Mouse (Mus musculus): Measurements from ENCODE around the gene Gm20604. TPM values are rescaled to one million over a fixed set of nuclear protein-coding genes. Genes with fewer than 3 reads are reported as not detected.
A peak's percentile ranks its signal among the peaks of the same experiment; 100 is the strongest.

Gene Gm20604
- total and polyA plus RNA-seq, 2 experiments from 2014 or later: 29.7 to 54.5 TPM

GRCm38 (mm10) chr12:102706833-102707463 is 51.5 kb downstream of the Gm20604 start:
- DNase-seq (ENCODE audit: low spot score) (no peak), ATAC-seq (ENCODE audit: low FRiP score) (no peak)
- no peak overlapping the region for H3K27ac ChIP-seq (ENCODE audit: low read depth, low read length)
- peaks cover 11% of the 10 kb centered on the region; the same call in 1 of the 2 replicates for H3K4me1 ChIP-seq (ENCODE audit: insufficient read depth, low read length)
- no peak for TF ChIP-seq CTCF (IDR thresholded peaks at IDR 0.05)
- H3K9me3 ChIP-seq (ENCODE audit: low read length): no peaks in the 10 kb centered on the region
- 92% methylated on average over 10 of the region's 10 CpGs for WGBS
- no peaks in the 10 kb centered on the region for H3K36me3 ChIP-seq (ENCODE audit: insufficient read depth, low read length)
- no peak overlapping the region for H3K4me3 ChIP-seq (ENCODE audit: low read depth, low read length)
- H3K9ac ChIP-seq (replicated peaks; ENCODE audit: low read length, poor library complexity, severe bottlenecking): no peak overlapping the region
- H3K27me3 ChIP-seq (ENCODE audit: insufficient read depth, low read length): no peaks in the 10 kb centered on the region
- no peak overlapping the region for H3K4me2 ChIP-seq (ENCODE audit: low read depth, low read length, poor library complexity, severe bottlenecking)

- H3K9ac ChIP-seq (replicated peaks; ENCODE audit: low read length, poor library complexity, severe bottlenecking): no peak overlapping the region
- H3K4me3 ChIP-seq (ENCODE audit: low read depth, low read length): peak overlapping the region; percentile 74; the same call in 1 of the 2 replicates
- H3K4me2 ChIP-seq (ENCODE audit: low read depth, low read length, poor library complexity, severe bottlenecking): peak overlapping the region; percentile 86; the same call in 1 of the 2 replicates
- H3K4me1 ChIP-seq (ENCODE audit: insufficient read depth, low read length): peaks cover 12% of the 10 kb centered on the region; the same call in 1 of the 2 replicates
- H3K36me3 ChIP-seq (ENCODE audit: insufficient read depth, low read length): no peaks in the 10 kb centered on the region
- H3K9me3 ChIP-seq (ENCODE audit: low read length): no peaks in the 10 kb centered on the region
- no peak for ATAC-seq (ENCODE audit: low FRiP score)
- no peak overlapping the region for H3K27ac ChIP-seq (ENCODE audit: low read depth, low read length)
- H3K27me3 ChIP-seq (ENCODE audit: insufficient read depth, low read length): no peaks in the 10 kb centered on the region
- no peak for DNase-seq (ENCODE audit: low spot score)
- 76% methylated on average over 6 of the region's 6 CpGs for WGBS
- TF ChIP-seq CTCF (IDR thresholded peaks at IDR 0.05): no peak
These were observed 52.4 kb downstream of the Gm20604 start for GRCm38 (mm10) chr12:102705906-102706640.

DNA sequence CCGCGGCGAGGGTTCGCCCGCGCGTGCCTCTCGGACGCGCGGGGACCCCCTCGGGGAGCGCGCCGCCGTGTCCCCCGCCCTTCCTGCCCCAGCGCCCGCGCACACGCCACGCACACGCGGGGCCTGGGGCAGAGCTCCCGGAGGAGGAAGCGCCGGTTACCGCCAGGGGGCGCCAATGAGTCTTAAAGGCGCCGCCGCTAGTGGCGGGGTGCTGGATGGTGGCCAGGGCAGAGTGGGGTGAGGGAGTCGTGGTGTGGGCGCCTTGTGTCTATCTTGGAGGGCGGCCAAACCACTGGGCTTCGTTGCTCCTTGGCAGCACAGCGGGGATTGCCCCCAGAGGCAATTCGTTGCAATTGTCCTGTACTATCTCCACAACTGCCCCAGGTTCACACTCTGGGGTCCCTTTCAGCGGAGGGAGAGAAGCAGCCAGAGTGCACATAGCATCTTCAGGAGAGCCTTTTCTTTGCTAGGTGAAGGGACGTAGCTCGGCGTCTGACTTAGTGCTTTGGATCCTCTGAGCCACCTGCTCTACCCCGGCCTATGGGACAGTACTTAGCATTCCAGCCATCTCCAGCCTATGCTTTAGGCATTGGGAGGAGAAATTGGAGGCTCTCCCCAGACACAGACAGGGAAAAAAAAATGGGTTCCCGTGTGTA is 53.1 kb downstream of the Gm20604 start:
- Histone ChIP-seq H3K9ac (replicated peaks; ENCODE audit: low read length, poor library complexity, severe bottlenecking) (peak overlapping the region; percentile 83), H3K4me3 (ENCODE audit: low read depth, low read length) (peak overlapping the region; percentile 74), H3K27me3 (ENCODE audit: insufficient read depth, low read length) (no peaks in the 10 kb centered on the region), H3K4me1 (ENCODE audit: insufficient read depth, low read length) (peaks cover 12% of the 10 kb centered on the region; the same call in 1 of the 2 replicates), H3K9me3 (ENCODE audit: low read length) (no peaks in the 10 kb centered on the region), H3K27ac (ENCODE audit: low read depth, low read length) (peak overlapping the region; percentile 84), H3K4me2 (ENCODE audit: low read depth, low read length, poor library complexity, severe bottlenecking) (peak overlapping the region; percentile 86), H3K36me3 (ENCODE audit: insufficient read depth, low read length) (no peaks in the 10 kb centered on the region)
- TF ChIP-seq CTCF (IDR thresholded peaks at IDR 0.05): peak; percentile 93
- ATAC-seq (ENCODE audit: low FRiP score) (peak; percentile 86), DNase-seq (ENCODE audit: low spot score) (peak; percentile 92)
- WGBS: 2% methylated on average over 22 of the region's 45 CpGs

DNA sequence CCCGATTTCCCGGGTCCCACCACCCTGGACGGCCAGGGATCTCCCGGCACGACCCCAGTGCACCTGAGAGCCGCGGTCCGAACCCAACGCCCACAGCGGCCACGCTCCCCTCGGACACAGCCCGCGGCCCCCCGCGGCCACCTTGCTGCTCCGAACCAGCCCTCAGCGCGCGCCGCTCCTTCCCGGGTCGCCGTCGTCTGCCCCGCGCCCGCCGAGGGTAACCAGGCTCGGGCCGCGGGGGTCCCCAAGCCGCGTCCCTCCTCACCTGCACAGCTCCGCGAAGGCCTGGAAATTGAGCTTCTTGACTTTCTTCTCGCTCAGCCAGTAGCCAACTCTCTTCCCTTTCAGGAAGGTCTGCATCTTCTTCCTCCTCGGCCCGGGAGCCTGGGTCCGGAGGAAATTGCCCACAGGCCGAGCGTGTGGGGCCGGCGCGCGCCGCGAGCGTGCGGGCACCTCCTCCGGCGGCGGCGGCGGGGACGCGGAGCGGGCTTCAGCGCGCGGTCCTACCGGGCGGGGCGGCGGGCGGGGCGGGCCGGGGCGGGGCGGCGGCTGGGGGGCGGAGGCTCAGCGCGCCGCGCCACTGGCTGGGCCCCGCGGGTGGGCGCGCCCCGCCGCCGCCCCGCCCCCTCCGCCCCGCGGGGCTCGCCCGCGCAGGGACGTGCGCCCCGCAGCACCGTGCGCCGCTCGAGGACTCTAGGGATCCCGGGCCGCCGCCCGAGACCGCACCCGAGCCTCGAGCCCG is 53.8 kb downstream of the Gm20604 start, which contains the start of gene Itpk1:
TSS of gene Itpk1 (minus strand) at position 474 of the 742 bp plus-strand sequence.
- DNase-seq (ENCODE audit: low spot score): peak; percentile 63

DNA sequence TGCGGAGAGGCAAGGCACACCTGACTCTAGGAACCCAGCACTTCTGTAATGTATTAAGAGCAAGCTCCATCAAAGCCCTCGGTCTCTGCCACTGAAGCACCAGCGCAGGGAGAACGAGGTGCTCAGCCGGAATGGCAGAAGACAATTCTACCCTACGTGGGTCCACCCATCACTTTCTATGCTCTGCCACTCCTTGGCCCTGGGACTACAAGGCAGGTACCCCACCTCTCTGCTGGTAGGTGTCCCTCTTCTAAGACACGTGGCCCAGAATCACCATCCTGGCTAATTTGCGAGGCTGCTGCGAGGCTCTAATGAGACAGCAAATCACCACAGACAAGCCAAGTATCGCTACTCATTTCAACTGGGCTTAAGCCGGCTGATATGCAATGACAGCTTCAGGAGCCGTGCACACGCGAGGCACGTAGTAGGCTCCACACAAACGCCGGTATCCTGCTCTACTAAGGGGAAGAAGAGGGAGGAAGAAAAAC is 54.5 kb downstream of the Gm20604 start:
- DNase-seq (ENCODE audit: low spot score) (no peak), ATAC-seq (ENCODE audit: low FRiP score) (no peak)
- Histone ChIP-seq H3K36me3 (ENCODE audit: insufficient read depth, low read length) (no peaks in the 10 kb centered on the region), H3K4me3 (ENCODE audit: low read depth, low read length) (peak overlapping the region; percentile 74), H3K9me3 (ENCODE audit: low read length) (no peaks in the 10 kb centered on the region), H3K4me2 (ENCODE audit: low read depth, low read length, poor library complexity, severe bottlenecking) (peak overlapping the region; percentile 86), H3K4me1 (ENCODE audit: insufficient read depth, low read length) (peaks cover 17% of the 10 kb centered on the region; the same call in 1 of the 2 replicates), H3K27me3 (ENCODE audit: insufficient read depth, low read length) (no peaks in the 10 kb centered on the region), H3K9ac (replicated peaks; ENCODE audit: low read length, poor library complexity, severe bottlenecking) (peak overlapping the region; percentile 83), H3K27ac (ENCODE audit: low read depth, low read length) (peak overlapping the region; percentile 84; the same call in 1 of the 2 replicates)
- no peak for TF ChIP-seq CTCF (IDR thresholded peaks at IDR 0.05)
- 4% methylated on average over 16 of the region's 17 CpGs for WGBS

More for the DNA sequence above, 53.8 kb downstream of the Gm20604 start, which contains the start of gene Itpk1:
- WGBS: under 1% methylated on average over 62 of the region's 105 CpGs
- Histone ChIP-seq H3K36me3 (ENCODE audit: insufficient read depth, low read length) (no peaks in the 10 kb centered on the region), H3K27ac (ENCODE audit: low read depth, low read length) (peak within 1 kb of the TSS; percentile 84), H3K27me3 (ENCODE audit: insufficient read depth, low read length) (no peaks in the 10 kb centered on the region), H3K9ac (replicated peaks; ENCODE audit: low read length, poor library complexity, severe bottlenecking) (peak within 1 kb of the TSS; percentile 83), H3K4me3 (ENCODE audit: low read depth, low read length) (peak within 1 kb of the TSS; percentile 74), H3K4me1 (ENCODE audit: insufficient read depth, low read length) (peaks cover 12% of the 10 kb centered on the region; the same call in 1 of the 2 replicates), H3K9me3 (ENCODE audit: low read length) (no peaks in the 10 kb centered on the region), H3K4me2 (ENCODE audit: low read depth, low read length, poor library complexity, severe bottlenecking) (peak within 1 kb of the TSS; percentile 86)
- peak; percentile 86 for ATAC-seq (ENCODE audit: low FRiP score)
- no peak for TF ChIP-seq CTCF (IDR thresholded peaks at IDR 0.05)

All from midbrain, postnatal 0 days (tissue).